Mouse (Mus musculus) embryonic fibroblast, embryonic 13.5 days (primary cell): ENCODE measurements around the gene Slc39a11.

Experiments used
- CTCF ChIP-seq: IDR thresholded peaks from 2 replicates; pipeline ENCODE4 v1.5.1; 2011; ENCODE audit warnings: mild to moderate bottlenecking, control low read depth, low read length, moderate library complexity, borderline replicate concordance; ENCODE audit not compliant: insufficient read depth
- POLR2A ChIP-seq: IDR thresholded peaks from 2 replicates; pipeline ENCODE4 v1.6.1; 2011; ENCODE audit warnings: low read depth, mild to moderate bottlenecking, control low read depth, low read length, moderate library complexity

DNA sequence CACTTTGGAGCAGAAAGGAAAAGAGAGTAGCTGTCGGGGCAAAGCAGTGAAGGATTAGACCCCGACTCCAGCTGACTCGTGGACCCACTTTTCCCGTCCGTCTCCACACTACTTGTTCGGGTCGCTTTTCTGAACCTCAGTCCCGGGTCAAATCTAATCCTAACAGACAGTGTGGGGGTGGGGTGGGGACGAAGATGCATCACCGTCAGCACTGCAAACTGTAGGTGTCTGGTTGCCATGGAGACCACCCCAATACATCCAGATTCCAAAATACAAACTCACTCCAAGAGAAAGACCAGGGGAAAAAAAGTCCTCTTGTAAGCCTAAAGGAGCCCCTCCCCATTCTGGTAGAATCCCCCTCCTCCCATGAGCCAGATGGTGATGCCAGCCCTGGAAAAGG is 97.3 kb downstream of the Slc39a11 start:
- TF ChIP-seq POLR2A (no peak), CTCF (no peak)
